Mouse (Mus musculus): ENCODE data around the gene Rab8b.
A peak's percentile ranks its signal among the peaks of the same experiment; 100 is the strongest.
"Not testable (repeated sequence)": the region's sequence is repeated elsewhere in the genome, so short reads cannot be mapped to it uniquely, and the experiment has no call there.

The Rab8b gene

GRCm38 (mm10) chr9:66834318-66835096 lies 85.0 kb downstream of the Rab8b start, which contains the start of gene Aph1c:
Gene Aph1c (minus strand): TSS chr9:66834726.
- DNase-seq (ENCODE audit: low spot score): peak; percentile 99

- DNase-seq (ENCODE audit: low spot score): peak; percentile 21
These were observed 85.6 kb downstream of the Rab8b start for GRCm38 (mm10) chr9:66833851-66834250.

- peak; percentile 26 for DNase-seq (ENCODE audit: low spot score)
These were observed 87.0 kb downstream of the Rab8b start for GRCm38 (mm10) chr9:66832366-66832908.

GRCm38 (mm10) chr9:66825990-66826389 lies 93.5 kb downstream of the Rab8b start:
- peak; percentile 55 for DNase-seq (ENCODE audit: low spot score)

- DNase-seq (ENCODE audit: low spot score): not testable (repeated sequence)
These were observed 97.2 kb downstream of the Rab8b start for GRCm38 (mm10) chr9:66822255-66822654.

- DNase-seq (ENCODE audit: low spot score): no peak
These were observed 98.5 kb downstream of the Rab8b start for GRCm38 (mm10) chr9:66820996-66821395.

GRCm38 (mm10) chr9:66813392-66813791 lies 106.1 kb downstream of the Rab8b start:
- DNase-seq (ENCODE audit: low spot score): no peak

- DNase-seq (ENCODE audit: low spot score): not testable (repeated sequence)
These were observed 113.5 kb downstream of the Rab8b start for GRCm38 (mm10) chr9:66805951-66806350.

- no peak for DNase-seq (ENCODE audit: low spot score)
These were observed 117.5 kb downstream of the Rab8b start for GRCm38 (mm10) chr9:66801947-66802346.

GRCm38 (mm10) chr9:66796739-66797138 lies 122.7 kb downstream of the Rab8b start, which contains the start of gene Gm10647:
Gene Gm10647 (plus strand): TSS chr9:66797039.
- DNase-seq (ENCODE audit: low spot score): no peak

- DNase-seq (ENCODE audit: low spot score): peak; percentile 98
These were observed 123.8 kb downstream of the Rab8b start, which contains the start of gene Aph1b for GRCm38 (mm10) chr9:66795464-66796324. Gene Aph1b (minus strand): TSS chr9:66795490.

GRCm38 (mm10) chr9:66794629-66795463 lies 124.6 kb downstream of the Rab8b start:
- DNase-seq (ENCODE audit: low spot score): peak; percentile 6
